17 mouse cellular contexts compared by ENCODE assay signal in genomic region chr8:88569366-88569765, GRCm38 (mm10). TPM values are rescaled to one million over a fixed set of nuclear protein-coding genes. Genes with fewer than 3 reads are reported as not detected.
DNase-seq lines count a peak whose midpoint lies in the region; ATAC-seq and TF ChIP-seq lines count a peak whose summit lies in the region.
"Had no signal": no experiment of that assay in that cellular context is flagged by ENCODE, and none has a peak within 500 bp of the region (broad histone marks: within the 10 kb centered on the region; RNA-seq: fewer than 3 reads in every experiment).

No protein-coding gene starts in this region.

- no peak for TF ChIP-seq EP300 in stomach, postnatal 0 days (optimal IDR thresholded peaks at IDR 0.05)

- no peak for DNase-seq in heart, postnatal 10 days
- DNase-seq in lung, postnatal 10 days = peak; percentile 47
- DNase-seq in lung, postnatal 25 days (ENCODE audit: low spot score) = no peak
- no peak for DNase-seq in stomach, postnatal 0 days (ENCODE audit: low spot score)
- DNase-seq in cerebellum, adult 9-10 months = no peak
- DNase-seq: adrenal gland, postnatal 14 days; gastrocnemius, adult 2 months; kidney, postnatal 25 days; liver; thymus, postnatal 4 days had no signal

- no peak overlapping the region for H3K9ac ChIP-seq in heart, embryonic 13.5 days
- H3K9ac ChIP-seq in intestine, embryonic 16.5 days (ENCODE audit: low read depth, low read length) = no peak overlapping the region
- H3K9ac ChIP-seq in stomach, postnatal 0 days (ENCODE audit: low read length) = no peak overlapping the region
- H3K9ac ChIP-seq: hindbrain, embryonic 14.5 days; midbrain, embryonic 13.5 days had no signal

- ATAC-seq in heart, embryonic 13.5 days (ENCODE audit: extremely low read depth, insufficient number of reproducible peaks, low FRiP score, low TSS enrichment) = no peak
- no peak for ATAC-seq in intestine, embryonic 16.5 days
- no peak for ATAC-seq in stomach, postnatal 0 days (ENCODE audit: low FRiP score, low TSS enrichment)
- ATAC-seq: forebrain, embryonic 14.5 days; midbrain, embryonic 13.5 days had no signal

- no peaks in the 10 kb centered on the region for H3K27me3 ChIP-seq in heart, embryonic 13.5 days (replicated peaks)
- no peaks in the 10 kb centered on the region for H3K27me3 ChIP-seq in intestine, embryonic 16.5 days (replicated peaks; ENCODE audit: control insufficient read depth, insufficient read depth, low read length)
- H3K27me3 ChIP-seq in stomach, postnatal 0 days (ENCODE audit: control insufficient read depth, insufficient read depth, low read length) = no peaks in the 10 kb centered on the region
- H3K27me3 ChIP-seq: midbrain, embryonic 13.5 days had no signal

- H3K27ac ChIP-seq in heart, embryonic 13.5 days (replicated peaks) = peak overlapping the region; percentile 92
- peak overlapping the region; percentile 64; the same call in 1 of the 2 replicates for H3K27ac ChIP-seq in intestine, embryonic 16.5 days (ENCODE audit: low read length)
- H3K27ac ChIP-seq in stomach, postnatal 0 days (replicated peaks) = peak overlapping the region; percentile 90
- H3K27ac ChIP-seq: hindbrain, embryonic 14.5 days; midbrain, embryonic 13.5 days had no signal

- WGBS in heart, embryonic 13.5 days = 66% methylated on average over 7 of the region's 7 CpGs
- 49% methylated on average over 7 of the region's 7 CpGs for WGBS in intestine, embryonic 16.5 days
- 36% methylated on average over 7 of the region's 7 CpGs for WGBS in stomach, postnatal 0 days

- H3K36me3 ChIP-seq in heart, embryonic 13.5 days = peaks cover 2% of the 10 kb centered on the region; the same call in 1 of the 2 replicates
- H3K36me3 ChIP-seq in intestine, embryonic 16.5 days (ENCODE audit: control insufficient read depth, insufficient read depth, low read length) = no peaks in the 10 kb centered on the region
- no peaks in the 10 kb centered on the region for H3K36me3 ChIP-seq in stomach, postnatal 0 days (ENCODE audit: control insufficient read depth, insufficient read depth, low read length)
- H3K36me3 ChIP-seq: midbrain, embryonic 13.5 days had no signal

- no peaks in the 10 kb centered on the region for H3K9me3 ChIP-seq in heart, embryonic 13.5 days
- no peaks in the 10 kb centered on the region for H3K9me3 ChIP-seq in intestine, embryonic 16.5 days (ENCODE audit: control insufficient read depth, low read length)
- no peaks in the 10 kb centered on the region for H3K9me3 ChIP-seq in stomach, postnatal 0 days (ENCODE audit: control insufficient read depth, low read length)
- H3K9me3 ChIP-seq: midbrain, embryonic 13.5 days had no signal

- H3K4me1 ChIP-seq in heart, embryonic 13.5 days = peaks cover 96% of the 10 kb centered on the region
- H3K4me1 ChIP-seq in intestine, embryonic 16.5 days (ENCODE audit: control insufficient read depth, insufficient read depth, low read length) = peaks cover 67% of the 10 kb centered on the region
- peaks cover 9% of the 10 kb centered on the region for H3K4me1 ChIP-seq in stomach, postnatal 0 days (replicated peaks; ENCODE audit: control insufficient read depth, insufficient read depth)

- H3K4me2 ChIP-seq in heart, embryonic 13.5 days = no peak overlapping the region
- no peak overlapping the region for H3K4me2 ChIP-seq in intestine, embryonic 16.5 days (ENCODE audit: low read depth, low read length)
- H3K4me2 ChIP-seq in stomach, postnatal 0 days (replicated peaks; ENCODE audit: low read depth) = no peak overlapping the region
- H3K4me2 ChIP-seq: heart, embryonic 11.5 days; hindbrain, embryonic 14.5 days; midbrain, embryonic 13.5 days had no signal

- intact Hi-C loops in heart, postnatal 10 days (cut with DNase I) = no loop called here

- H3K4me3 ChIP-seq in heart, embryonic 13.5 days = no peak overlapping the region
- no peak overlapping the region for H3K4me3 ChIP-seq in intestine, embryonic 16.5 days (ENCODE audit: low read length)
- H3K4me3 ChIP-seq in stomach, postnatal 0 days (ENCODE audit: low read depth, low read length) = no peak overlapping the region
- H3K4me3 ChIP-seq: gastrocnemius, adult 2 months; midbrain, embryonic 13.5 days had no signal

- no peak for TF ChIP-seq CTCF in stomach, postnatal 0 days (IDR thresholded peaks at IDR 0.05; ENCODE audit: low read depth)

RNA-seq across cellular contexts. Expression of gene Nkd1, which starts 48.2 kb away (rescaled TPM):
- polyA plus RNA-seq in heart, embryonic 13.5 days (2015; fragmentation: Nextera tagmentation; extraction: Ambion mirVana) = 16.1 and 18.6 TPM in 2 replicates
- 1 to 10 TPM; 5.1 to 5.4 TPM for total RNA-seq in heart, postnatal 10 days (2021)
- 27.8 and 28.4 TPM in 2 replicates for polyA plus RNA-seq in intestine, embryonic 16.5 days (2015; fragmentation: Nextera tagmentation; extraction: Ambion mirVana)
- polyA plus RNA-seq in stomach, postnatal 0 days (2015; fragmentation: Nextera tagmentation; extraction: Ambion mirVana) = 57.4 and 58.8 TPM in 2 replicates
- total RNA-seq: MEL had no signal
